Mouse (Mus musculus) C2C12 (cell line): ENCODE data around the gene Fam19a5. TPM values are rescaled to one million over a fixed set of nuclear protein-coding genes. Genes with fewer than 3 reads are reported as not detected.

Experiments
- H3K27me3 ChIP-seq: one replicate; pipeline ENCODE4 v1.6.1; 2011; ENCODE audit not compliant: control insufficient read depth, insufficient read depth, insufficient read length
- H3K36me3 ChIP-seq: one replicate; pipeline ENCODE4 v1.6.1; 2011; ENCODE audit not compliant: control insufficient read depth, insufficient read depth
- H3K4me3 ChIP-seq: one replicate; pipeline ENCODE4 v1.5.1; 2011; ENCODE audit warnings: mild to moderate bottlenecking, control low read depth; ENCODE audit not compliant: poor library complexity, insufficient read depth, severe bottlenecking
- H3K79me2 ChIP-seq: one replicate; pipeline ENCODE4 v1.6.1; 2011; ENCODE audit not compliant: control insufficient read depth, insufficient read depth
- H3K79me3 ChIP-seq: one replicate; pipeline ENCODE4 v1.6.1; 2011; ENCODE audit warnings: low read depth, control low read depth
- H3ac ChIP-seq: one replicate; pipeline ENCODE3; 2011; ENCODE audit warnings: low read depth; ENCODE audit not compliant: control insufficient read depth, insufficient read length
- CEBPB ChIP-seq: IDR thresholded peaks from one replicate; pipeline ENCODE4 v1.6.1; 2011; ENCODE audit warnings: low read depth, mild to moderate bottlenecking, control low read depth, moderate library complexity
- CTCF ChIP-seq: IDR thresholded peaks from one replicate; pipeline ENCODE4 v1.5.1; 2011; ENCODE audit not compliant: control insufficient read depth, insufficient read depth, insufficient read length
- FOSL1 ChIP-seq: IDR thresholded peaks from one replicate; pipeline ENCODE4 v1.8.0; 2011; ENCODE audit warnings: mild to moderate bottlenecking, low read length; ENCODE audit not compliant: poor library complexity, insufficient read depth, severe bottlenecking
- MAX ChIP-seq: IDR thresholded peaks from one replicate; pipeline ENCODE4 v1.6.1; 2011; ENCODE audit warnings: mild to moderate bottlenecking, control low read depth
- MYOD1 ChIP-seq: IDR thresholded peaks from one replicate; pipeline ENCODE4 v1.6.1; 2011; ENCODE audit warnings: low read depth; ENCODE audit not compliant: control insufficient read depth, insufficient read length
- MYOG ChIP-seq: IDR thresholded peaks from one replicate; pipeline ENCODE4 v1.6.1; 2011; ENCODE audit not compliant: control insufficient read depth, insufficient read length; ENCODE audit errors: extremely low read depth
- USF1 ChIP-seq: IDR thresholded peaks from one replicate; pipeline ENCODE4 v1.6.1; 2011; ENCODE audit warnings: low read depth, mild to moderate bottlenecking, control low read depth, moderate library complexity
- polyA plus RNA-seq: library from polyadenylated mRNA; unstranded; fragments of >200 nt; fragmentation: generic; extraction: Trizol; gene quantifications from one replicate; pipeline ENCODE4 v1.2.1, GENCODE M21; 2012; ENCODE audit warnings: missing spikeins

The Fam19a5 gene
- polyA plus RNA-seq, 1 experiment: 50.0 TPM

DNA sequence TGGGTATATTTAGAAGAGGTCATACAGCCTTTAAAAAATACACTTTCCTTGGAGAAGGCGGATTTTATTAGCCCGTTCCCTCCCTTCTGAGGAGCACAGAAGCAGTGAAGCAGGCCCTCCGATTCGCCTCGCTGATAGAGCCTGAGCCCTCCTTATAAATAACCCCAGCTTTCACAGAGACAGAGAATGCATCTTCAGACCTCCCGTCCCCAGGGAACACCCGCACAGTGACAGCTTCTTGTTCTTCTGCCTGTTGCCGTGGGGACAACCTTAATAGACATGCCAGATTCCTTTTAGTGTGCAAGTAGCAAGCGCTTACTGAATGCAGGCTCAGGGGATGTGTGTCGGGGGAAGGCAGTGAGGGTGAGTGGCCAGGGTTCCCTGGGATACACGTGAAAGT lies 94.2 kb downstream of the Fam19a5 start:
- H3ac ChIP-seq: no peak overlapping the region
- peaks cover 19% of the 10 kb centered on the region for H3K79me3 ChIP-seq
- H3K27me3 ChIP-seq: no peaks in the 10 kb centered on the region
- TF ChIP-seq CTCF (no peak), MYOD1 (no peak), USF1 (no peak), MYOG (no peak), MAX (no peak), FOSL1 (no peak), CEBPB (no peak)
- peaks cover 92% of the 10 kb centered on the region for H3K79me2 ChIP-seq
- no peak overlapping the region for H3K4me3 ChIP-seq
- no peaks in the 10 kb centered on the region for H3K36me3 ChIP-seq

DNA sequence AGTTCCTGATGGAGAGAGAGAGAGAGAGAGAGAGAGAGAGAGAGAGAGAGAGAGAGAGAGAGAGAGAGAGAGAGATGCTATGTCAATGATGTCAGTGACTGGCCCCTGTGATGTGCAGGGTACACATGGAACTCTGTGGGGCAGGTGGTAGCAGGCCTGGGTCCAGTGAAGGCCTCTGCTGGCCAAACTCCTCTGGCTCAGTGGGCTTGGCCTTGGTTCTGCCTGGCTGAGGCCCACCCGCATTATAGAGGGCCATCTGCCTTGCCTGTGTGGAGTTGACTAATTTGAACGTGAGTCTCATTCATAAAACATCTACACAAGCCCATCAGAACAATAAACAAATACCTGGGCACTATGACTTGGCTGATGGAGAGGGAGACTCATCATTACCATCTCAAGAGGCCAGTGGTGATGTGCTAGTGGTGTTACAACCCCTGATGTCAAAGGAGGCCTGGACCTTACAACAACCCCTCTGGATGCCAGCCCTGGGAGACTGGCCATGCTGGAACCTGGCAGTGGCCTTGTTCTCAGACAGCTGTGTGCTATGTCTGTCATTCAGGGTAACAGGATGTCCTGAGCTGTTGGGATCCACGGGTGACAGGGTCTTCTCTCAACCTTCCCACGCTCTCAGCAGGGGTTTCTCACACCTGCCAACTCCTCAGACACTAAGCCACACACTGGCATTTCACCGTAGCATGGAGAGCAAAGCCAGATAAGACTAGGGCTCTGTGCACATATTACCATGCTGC lies 102.4 kb downstream of the Fam19a5 start:
- peaks cover 83% of the 10 kb centered on the region for H3K79me2 ChIP-seq
- no peaks in the 10 kb centered on the region for H3K36me3 ChIP-seq
- H3K79me3 ChIP-seq: peaks cover 12% of the 10 kb centered on the region
- no peak overlapping the region for H3K4me3 ChIP-seq
- TF ChIP-seq MYOG: no peak
- TF ChIP-seq FOSL1: no peak
- no peak for TF ChIP-seq MAX
- no peak for TF ChIP-seq CEBPB
- TF ChIP-seq USF1: no peak
- TF ChIP-seq MYOD1: no peak
- no peak for TF ChIP-seq CTCF
- H3K27me3 ChIP-seq: no peaks in the 10 kb centered on the region
- H3ac ChIP-seq: no peak overlapping the region

DNA sequence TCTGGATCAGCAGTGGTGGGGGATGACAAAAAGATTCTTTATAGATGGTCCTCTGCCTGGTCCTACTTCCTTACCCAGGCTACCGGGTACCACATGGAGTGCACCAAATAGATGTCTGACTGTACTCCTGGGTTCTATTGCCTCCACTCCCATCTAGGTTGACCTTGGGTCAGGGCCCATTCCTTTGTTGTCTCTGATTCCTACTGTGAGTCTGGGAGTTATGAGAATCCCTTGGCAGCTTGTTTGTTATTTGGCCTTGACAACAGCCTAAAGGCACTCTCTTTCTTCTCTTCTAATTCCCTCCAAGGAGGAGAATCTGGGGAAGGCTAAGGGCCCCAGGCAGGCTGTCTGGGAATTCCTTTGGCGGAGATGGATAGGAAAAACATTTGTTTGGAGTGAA lies 105.6 kb downstream of the Fam19a5 start:
- H3K4me3 ChIP-seq: no peak overlapping the region
- peaks cover 19% of the 10 kb centered on the region for H3K79me3 ChIP-seq
- no peak for TF ChIP-seq USF1
- no peak for TF ChIP-seq FOSL1
- no peak for TF ChIP-seq MAX
- TF ChIP-seq CTCF: no peak
- TF ChIP-seq CEBPB: no peak
- TF ChIP-seq MYOG: no peak
- TF ChIP-seq MYOD1: no peak

DNA sequence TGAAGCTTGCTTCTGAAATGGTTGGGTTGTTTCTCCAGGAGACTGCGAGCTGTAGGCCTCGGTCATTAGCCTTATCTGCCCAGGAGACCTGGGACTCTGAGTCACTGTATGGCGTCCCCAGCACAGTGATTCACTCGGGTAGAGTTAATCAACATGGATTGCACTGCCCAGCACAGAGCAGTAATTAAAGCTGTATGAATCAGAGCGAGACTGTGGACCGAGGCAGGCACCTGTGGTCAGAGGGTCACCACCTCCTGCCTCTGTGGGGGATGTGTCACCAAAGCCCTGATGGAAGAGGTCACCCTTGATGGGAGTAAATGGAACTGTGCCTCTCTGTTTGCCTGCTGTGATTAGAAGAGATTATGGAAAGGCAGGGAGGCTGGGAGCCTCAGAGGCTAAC lies 110.5 kb downstream of the Fam19a5 start:
- H3ac ChIP-seq: peak overlapping the region; percentile 55
- no peaks in the 10 kb centered on the region for H3K36me3 ChIP-seq
- H3K79me3 ChIP-seq: peaks cover 45% of the 10 kb centered on the region
- no peaks in the 10 kb centered on the region for H3K27me3 ChIP-seq
- TF ChIP-seq CEBPB (peak; percentile 68), MYOG (no peak), MAX (peak; percentile 68), MYOD1 (peak; percentile 93), USF1 (no peak), FOSL1 (peak; percentile 99), CTCF (no peak)
- H3K4me3 ChIP-seq: no peak overlapping the region
- H3K79me2 ChIP-seq: peaks cover 77% of the 10 kb centered on the region

More for the DNA sequence above, 105.6 kb downstream of the Fam19a5 start:
- Histone ChIP-seq H3ac (no peak overlapping the region), H3K79me2 (peaks cover 82% of the 10 kb centered on the region), H3K36me3 (no peaks in the 10 kb centered on the region), H3K27me3 (no peaks in the 10 kb centered on the region)

- H3K79me3 ChIP-seq: peaks cover 52% of the 10 kb centered on the region
- peaks cover 4% of the 10 kb centered on the region for H3K36me3 ChIP-seq
- H3K4me3 ChIP-seq: no peak overlapping the region
- H3K79me2 ChIP-seq: peaks cover 78% of the 10 kb centered on the region
- H3K27me3 ChIP-seq: no peaks in the 10 kb centered on the region
- no peak for TF ChIP-seq MAX
- TF ChIP-seq CTCF: no peak
- no peak for TF ChIP-seq USF1
- no peak for TF ChIP-seq CEBPB
- no peak for TF ChIP-seq MYOD1
- H3ac ChIP-seq: no peak overlapping the region
Observed at GRCm38 (mm10) chr15:87656496-87657155, 112.5 kb downstream of the Fam19a5 start.

DNA sequence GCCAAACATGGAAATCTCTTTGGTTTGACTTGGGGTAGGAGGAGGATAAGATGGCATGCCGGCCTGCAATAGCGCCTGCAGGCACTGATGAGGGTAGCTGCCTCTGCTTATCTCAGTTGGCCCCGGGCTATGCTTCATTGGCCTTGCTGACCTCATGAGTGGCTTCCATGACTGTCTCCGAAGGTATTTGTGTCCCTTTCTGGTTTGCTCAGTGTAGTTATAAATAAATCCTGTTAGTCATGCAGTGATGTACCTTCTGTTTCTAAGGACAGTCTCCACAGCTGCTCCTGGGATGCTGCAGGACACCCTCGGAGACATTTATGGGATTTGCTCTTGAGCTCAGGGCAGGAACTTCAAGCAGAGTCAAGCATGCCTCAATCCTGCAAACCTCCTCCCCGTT lies 115.6 kb downstream of the Fam19a5 start:
- Histone ChIP-seq H3K79me2 (peaks cover 88% of the 10 kb centered on the region), H3K27me3 (no peaks in the 10 kb centered on the region), H3K36me3 (peaks cover 4% of the 10 kb centered on the region), H3K79me3 (peaks cover 64% of the 10 kb centered on the region), H3ac (no peak overlapping the region), H3K4me3 (no peak overlapping the region)
- TF ChIP-seq MYOG (no peak), USF1 (no peak), CEBPB (no peak), MYOD1 (peak; percentile 66), MAX (no peak)
